Mouse (Mus musculus): ENCODE measurements around the gene Chrnb2. TPM values are rescaled to one million over a fixed set of nuclear protein-coding genes. Genes with fewer than 3 reads are reported as not detected.
A peak's percentile ranks its signal among the peaks of the same experiment; 100 is the strongest.

Chrnb2 gene
- polyA plus RNA-seq, 1 experiment, result 0.32 TPM

GRCm38 (mm10) chr3:89773740-89774211 lies 9.3 kb upstream of the Chrnb2 start:
- H3K27ac ChIP-seq (ENCODE audit: control insufficient read depth, insufficient read depth, low read depth, low read length, poor library complexity), result peak overlapping the region; percentile 77
- H3K4me1 ChIP-seq (ENCODE audit: control insufficient read depth, insufficient read depth, low read length), result peaks cover 4% of the 10 kb centered on the region; the same call in 1 of the 2 replicates
- H3K4me3 ChIP-seq (replicated peaks; ENCODE audit: control insufficient read depth, low read depth, low read length), result peak overlapping the region; percentile 84
- 2% methylated on average over 37 of the region's 37 CpGs for WGBS
- TF ChIP-seq POLR2A (IDR thresholded peaks at IDR 0.05; ENCODE audit: borderline replicate concordance, control insufficient read depth, low read depth, low read length) (no peak), CTCF (IDR thresholded peaks at IDR 0.05; ENCODE audit: control insufficient read depth, insufficient read depth, low read length) (no peak)

GRCm38 (mm10) chr3:89772968-89773709 lies 8.7 kb upstream of the Chrnb2 start, which contains the start of gene Ube2q1:
Ube2q1 (plus strand) TSS chr3:89773616.
- TF ChIP-seq CTCF (IDR thresholded peaks at IDR 0.05; ENCODE audit: control insufficient read depth, insufficient read depth, low read length) (no peak), POLR2A (IDR thresholded peaks at IDR 0.05; ENCODE audit: borderline replicate concordance, control insufficient read depth, low read depth, low read length) (peak; percentile 54; the same call in 1 of the 2 replicates)
- WGBS, result 1% methylated on average over 87 of the region's 90 CpGs
- Histone ChIP-seq H3K4me1 (ENCODE audit: control insufficient read depth, insufficient read depth, low read length) (peaks cover 4% of the 10 kb centered on the region; the same call in 1 of the 2 replicates), H3K4me3 (replicated peaks; ENCODE audit: control insufficient read depth, low read depth, low read length) (peak within 1 kb of the TSS; percentile 84), H3K27ac (ENCODE audit: control insufficient read depth, insufficient read depth, low read depth, low read length, poor library complexity) (peak within 1 kb of the TSS; percentile 80)

- TF ChIP-seq POLR2A (IDR thresholded peaks at IDR 0.05; ENCODE audit: borderline replicate concordance, control insufficient read depth, low read depth, low read length) (no peak), CTCF (IDR thresholded peaks at IDR 0.05; ENCODE audit: control insufficient read depth, insufficient read depth, low read length) (peak; percentile 97)
- Histone ChIP-seq H3K4me1 (ENCODE audit: control insufficient read depth, insufficient read depth, low read length) (peaks cover 4% of the 10 kb centered on the region; the same call in 1 of the 2 replicates), H3K27ac (ENCODE audit: control insufficient read depth, insufficient read depth, low read depth, low read length, poor library complexity) (peak overlapping the region; percentile 80), H3K4me3 (replicated peaks; ENCODE audit: control insufficient read depth, low read depth, low read length) (peak overlapping the region; percentile 54)
- WGBS, result 1% methylated on average over 17 of the region's 17 CpGs
These were observed 8.1 kb upstream of the Chrnb2 start for GRCm38 (mm10) chr3:89772588-89772967.

GRCm38 (mm10) chr3:89770425-89771002 lies 6.1 kb upstream of the Chrnb2 start:
- H3K4me1 ChIP-seq (ENCODE audit: control insufficient read depth, insufficient read depth, low read length), result peaks cover 4% of the 10 kb centered on the region; the same call in 1 of the 2 replicates
- TF ChIP-seq CTCF (IDR thresholded peaks at IDR 0.05; ENCODE audit: control insufficient read depth, insufficient read depth, low read length) (no peak), POLR2A (IDR thresholded peaks at IDR 0.05; ENCODE audit: borderline replicate concordance, control insufficient read depth, low read depth, low read length) (no peak)
- no peak overlapping the region for H3K4me3 ChIP-seq (replicated peaks; ENCODE audit: control insufficient read depth, low read depth, low read length)
- H3K27ac ChIP-seq (ENCODE audit: control insufficient read depth, insufficient read depth, low read depth, low read length, poor library complexity), result no peak overlapping the region
- WGBS, result 64% methylated on average over 2 of the region's 2 CpGs

GRCm38 (mm10) chr3:89769584-89769983 lies 5.2 kb upstream of the Chrnb2 start:
- no peak overlapping the region for H3K27ac ChIP-seq (ENCODE audit: control insufficient read depth, insufficient read depth, low read depth, low read length, poor library complexity)
- peaks cover 3% of the 10 kb centered on the region; the same call in 1 of the 2 replicates for H3K4me1 ChIP-seq (ENCODE audit: control insufficient read depth, insufficient read depth, low read length)
- TF ChIP-seq POLR2A (IDR thresholded peaks at IDR 0.05; ENCODE audit: borderline replicate concordance, control insufficient read depth, low read depth, low read length) (no peak), CTCF (IDR thresholded peaks at IDR 0.05; ENCODE audit: control insufficient read depth, insufficient read depth, low read length) (no peak)
- WGBS, result 72% methylated on average over 7 of the region's 7 CpGs
- H3K4me3 ChIP-seq (replicated peaks; ENCODE audit: control insufficient read depth, low read depth, low read length), result no peak overlapping the region

GRCm38 (mm10) chr3:89759786-89760185 lies 4.6 kb downstream of the Chrnb2 start:
- H3K4me1 ChIP-seq (ENCODE audit: control insufficient read depth, insufficient read depth, low read length), result peaks cover 1% of the 10 kb centered on the region; the same call in 1 of the 2 replicates
- no peak overlapping the region for H3K27ac ChIP-seq (ENCODE audit: control insufficient read depth, insufficient read depth, low read depth, low read length, poor library complexity)
- TF ChIP-seq CTCF (IDR thresholded peaks at IDR 0.05; ENCODE audit: control insufficient read depth, insufficient read depth, low read length) (no peak), POLR2A (IDR thresholded peaks at IDR 0.05; ENCODE audit: borderline replicate concordance, control insufficient read depth, low read depth, low read length) (no peak)
- H3K4me3 ChIP-seq (replicated peaks; ENCODE audit: control insufficient read depth, low read depth, low read length), result no peak overlapping the region
- 60% methylated on average over 3 of the region's 3 CpGs for WGBS

- Histone ChIP-seq H3K4me1 (ENCODE audit: control insufficient read depth, insufficient read depth, low read length) (no peaks in the 10 kb centered on the region), H3K27ac (ENCODE audit: control insufficient read depth, insufficient read depth, low read depth, low read length, poor library complexity) (no peak overlapping the region), H3K4me3 (replicated peaks; ENCODE audit: control insufficient read depth, low read depth, low read length) (no peak overlapping the region)
- WGBS, result 64% methylated on average over 2 of the region's 2 CpGs
- no peak for TF ChIP-seq POLR2A (IDR thresholded peaks at IDR 0.05; ENCODE audit: borderline replicate concordance, control insufficient read depth, low read depth, low read length)
- TF ChIP-seq CTCF (IDR thresholded peaks at IDR 0.05; ENCODE audit: control insufficient read depth, insufficient read depth, low read length), result no peak
These were observed 6.6 kb downstream of the Chrnb2 start for GRCm38 (mm10) chr3:89757851-89758250.

GRCm38 (mm10) chr3:89755283-89755682 lies 9.1 kb downstream of the Chrnb2 start:
- Histone ChIP-seq H3K4me3 (replicated peaks; ENCODE audit: control insufficient read depth, low read depth, low read length) (no peak overlapping the region), H3K27ac (ENCODE audit: control insufficient read depth, insufficient read depth, low read depth, low read length, poor library complexity) (no peak overlapping the region), H3K4me1 (ENCODE audit: control insufficient read depth, insufficient read depth, low read length) (no peaks in the 10 kb centered on the region)
- 74% methylated on average over 6 of the region's 6 CpGs for WGBS
- TF ChIP-seq CTCF (IDR thresholded peaks at IDR 0.05; ENCODE audit: control insufficient read depth, insufficient read depth, low read length), result no peak
- TF ChIP-seq POLR2A (IDR thresholded peaks at IDR 0.05; ENCODE audit: borderline replicate concordance, control insufficient read depth, low read depth, low read length), result no peak
